Mouse (Mus musculus): ENCODE results near the gene Rpl27a.

GRCm38 (mm10) chr7:109524763-109525162, 5.8 kb downstream of the Rpl27a start:
- TF ChIP-seq POLR2A (IDR thresholded peaks at IDR 0.05; ENCODE audit: control insufficient read depth in 1 of 2, insufficient read depth in 1 of 2, low read depth in 1 of 2, low read length in 2 of 2, poor library complexity in 1 of 2) (no peak), CTCF (IDR thresholded peaks at IDR 0.05 in 2 of 3, conservative IDR thresholded peaks at IDR 0.05 in 1 of 3; ENCODE audit: control insufficient read depth in 1 of 3, insufficient read depth in 1 of 3, low read depth in 2 of 3, low read length in 3 of 3, poor library complexity in 1 of 3, severe bottlenecking in 1 of 3) (no peak), TCF12 (IDR thresholded peaks at IDR 0.05; ENCODE audit: low read depth, low read length) (no peak), GATA1 (IDR thresholded peaks at IDR 0.05; ENCODE audit: low read depth, low read length) (no peak), EP300 (IDR thresholded peaks at IDR 0.05; ENCODE audit: low read depth in 1 of 2, low read length in 2 of 2) (no peak), HCFC1 (IDR thresholded peaks at IDR 0.05; ENCODE audit: low read depth, low read length) (no peak), MAX (IDR thresholded peaks at IDR 0.05; ENCODE audit: low read length) (no peak), ZC3H11A (IDR thresholded peaks at IDR 0.05; ENCODE audit: low read depth, low read length) (no peak), POLR2AphosphoS5 (IDR thresholded peaks at IDR 0.05; ENCODE audit: borderline replicate concordance, low read depth, low read length) (no peak), MYC (IDR thresholded peaks at IDR 0.05; ENCODE audit: low read depth, low read length) (no peak), CHD1 (IDR thresholded peaks at IDR 0.05; ENCODE audit: low read depth, low read length) (no peak), ZNF384 (IDR thresholded peaks at IDR 0.05; ENCODE audit: low read depth, low read length) (no peak), SIN3A (IDR thresholded peaks at IDR 0.05; ENCODE audit: low read length) (no peak)

Measured in MEL (cell line).